Mouse (Mus musculus): ENCODE measurements around the gene Dnajc5g.

The Dnajc5g gene

DNA sequence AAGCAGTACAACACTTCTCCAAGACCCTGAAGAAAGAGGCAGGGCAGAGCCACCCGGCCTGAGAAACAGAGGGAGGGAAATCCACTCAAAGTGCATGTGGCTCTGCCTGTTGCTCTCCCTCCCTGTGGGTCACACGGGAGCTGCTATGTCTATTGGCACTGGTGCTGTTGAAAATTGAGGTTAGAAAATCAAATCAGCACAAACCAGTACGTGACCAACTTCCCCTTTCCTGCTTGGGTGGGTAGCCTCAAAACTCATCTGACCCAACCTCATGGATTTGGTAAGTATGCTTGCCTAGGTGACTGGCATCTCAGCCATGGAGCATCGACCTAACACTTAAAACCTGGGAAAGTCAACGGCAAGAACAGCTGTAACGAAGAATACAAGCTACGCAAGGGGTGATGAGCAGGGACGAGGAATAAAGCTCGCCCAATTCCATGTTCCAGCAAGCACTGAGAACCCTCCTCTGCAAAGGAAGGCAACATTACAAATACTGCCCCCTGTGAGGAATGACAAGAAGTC is at the start of gene Dnajc5g:
TSS of gene Dnajc5g (plus strand) at position 472 of the 522 bp plus-strand sequence.
- no peak for DNase-seq (ENCODE audit: low spot score)

DNA sequence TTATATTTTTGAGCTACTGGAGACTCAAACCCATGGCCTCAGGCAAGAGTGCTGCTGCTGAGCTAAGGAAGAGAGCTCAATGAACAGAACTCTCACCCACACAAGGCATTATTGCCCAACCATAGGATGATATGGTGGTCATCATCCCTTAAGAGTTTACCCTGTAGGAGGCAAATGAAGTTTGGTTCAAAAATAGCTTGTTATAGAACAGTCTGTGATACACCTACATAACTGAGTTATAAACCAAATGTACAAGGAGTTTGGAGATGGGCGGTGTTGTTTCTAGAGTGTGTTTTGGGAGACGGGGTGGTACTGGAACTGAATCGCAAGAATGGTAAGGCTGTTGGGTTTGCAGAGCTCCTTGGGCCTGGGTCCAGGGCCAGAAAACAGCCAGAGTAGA is 36.3 kb upstream of the Dnajc5g start:
- no peak for DNase-seq (ENCODE audit: low spot score)

DNA sequence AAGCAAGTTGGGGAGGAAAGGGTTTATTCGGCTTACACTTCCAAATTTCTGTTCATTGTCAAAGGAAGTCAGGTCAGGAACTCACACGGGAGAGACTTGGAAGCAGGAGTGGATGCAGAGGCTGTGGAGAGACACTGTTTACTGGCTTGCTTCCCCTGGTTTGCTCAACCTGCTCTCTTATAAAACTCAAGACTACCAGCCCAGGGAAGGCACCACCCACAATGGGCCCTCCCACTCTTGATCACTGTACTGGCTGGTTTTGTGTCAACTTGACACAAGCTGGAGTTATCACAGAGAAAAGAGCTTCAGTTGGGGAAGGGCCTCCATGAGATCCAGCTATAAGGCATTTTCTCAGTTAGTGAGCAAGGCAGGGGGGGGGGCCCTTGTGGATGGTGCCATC is 35.0 kb upstream of the Dnajc5g start:
- DNase-seq (ENCODE audit: low spot score) = no peak

DNA sequence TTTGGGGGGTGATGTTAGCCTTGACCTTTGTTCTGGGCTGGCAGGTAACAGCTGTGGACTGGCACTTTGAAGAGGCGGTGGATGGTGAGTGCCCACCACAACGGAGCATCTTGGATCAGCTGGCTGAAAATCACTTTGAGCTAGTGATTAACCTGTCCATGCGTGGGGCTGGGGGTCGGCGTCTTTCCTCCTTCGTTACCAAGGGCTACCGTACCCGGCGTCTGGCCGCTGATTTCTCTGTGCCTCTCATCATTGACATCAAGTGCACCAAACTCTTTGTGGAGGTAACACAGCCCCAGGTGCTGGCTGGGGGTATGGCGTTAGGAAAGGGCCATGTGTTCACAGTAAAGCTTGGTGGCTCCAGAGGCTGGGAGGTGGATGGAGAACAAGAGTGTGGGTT is 34.3 kb upstream of the Dnajc5g start:
- no peak for DNase-seq (ENCODE audit: low spot score)

DNA sequence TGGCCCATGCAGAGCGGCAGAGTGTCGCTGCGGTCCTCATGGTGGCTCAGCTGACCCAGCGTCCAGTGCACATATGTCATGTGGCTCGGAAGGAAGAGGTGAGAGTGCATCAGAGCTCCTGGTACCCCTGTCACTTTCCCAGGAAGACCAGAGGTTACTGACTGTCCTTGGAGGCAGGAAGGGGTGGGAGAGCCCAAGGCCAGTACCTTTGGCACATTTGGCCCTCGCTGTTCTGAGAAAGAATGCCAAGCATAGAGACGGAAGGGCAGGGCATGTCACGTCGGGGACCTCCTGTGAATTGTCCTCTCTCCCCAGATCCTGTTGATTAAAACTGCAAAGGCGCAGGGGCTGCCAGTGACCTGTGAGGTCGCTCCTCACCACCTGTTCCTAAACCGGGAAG is 32.9 kb upstream of the Dnajc5g start:
- DNase-seq (ENCODE audit: low spot score) = no peak

DNA sequence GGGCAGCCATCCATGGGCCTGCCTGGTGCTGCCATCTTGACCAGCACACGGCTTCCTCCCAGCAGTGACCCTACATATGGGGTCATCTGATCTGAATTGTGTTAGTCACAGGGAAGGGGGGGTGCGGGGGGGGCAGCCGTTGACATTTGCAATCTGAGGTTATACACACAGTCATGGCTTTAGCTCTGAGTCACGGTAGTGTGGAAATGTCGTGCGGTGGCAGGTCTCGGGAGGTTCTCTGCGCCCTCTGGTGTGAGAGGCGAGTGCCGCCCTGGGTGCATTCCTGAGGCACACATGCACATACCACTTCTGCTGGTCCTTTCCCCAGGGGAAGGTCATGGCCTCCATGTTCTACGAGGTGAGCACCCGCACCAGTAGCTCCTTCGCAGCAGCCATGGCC is 29.7 kb upstream of the Dnajc5g start:
- no peak for DNase-seq (ENCODE audit: low spot score)

DNA sequence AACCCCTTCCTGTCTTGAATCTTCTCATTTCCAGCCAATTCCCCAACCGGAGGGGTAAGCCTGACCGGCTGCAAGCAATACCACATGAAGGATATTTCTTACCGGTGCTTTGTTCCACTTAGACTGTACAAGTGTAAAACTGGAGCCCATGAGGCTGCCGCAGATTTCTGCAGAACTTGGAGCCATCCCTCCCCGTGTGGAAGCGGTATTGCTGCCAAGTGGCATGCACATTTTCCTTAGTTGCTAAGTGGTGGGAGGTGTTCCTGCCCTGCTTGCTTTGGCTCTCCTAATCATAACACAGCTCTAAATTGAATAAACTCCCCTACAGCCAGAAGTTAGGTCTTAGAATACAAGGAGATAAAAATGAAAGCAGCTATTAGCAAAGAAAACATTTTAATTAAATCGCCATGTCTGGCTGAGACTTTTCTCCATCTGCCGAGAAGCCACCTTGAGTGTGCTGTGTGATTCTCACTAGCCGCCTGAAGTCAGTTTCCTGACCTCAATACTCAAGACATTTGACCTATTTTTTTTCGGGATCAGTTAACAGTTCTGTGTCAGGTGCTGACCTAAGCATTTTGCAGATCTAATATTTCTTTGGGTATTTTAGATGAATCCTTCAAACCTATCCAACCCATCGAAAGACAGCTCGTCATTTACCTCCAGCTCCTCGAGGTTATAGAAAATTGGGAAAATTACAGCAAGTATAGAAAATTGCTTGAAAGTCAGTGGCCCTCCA is 25.9 kb upstream of the Dnajc5g start:
- no peak for DNase-seq (ENCODE audit: low spot score)

DNA sequence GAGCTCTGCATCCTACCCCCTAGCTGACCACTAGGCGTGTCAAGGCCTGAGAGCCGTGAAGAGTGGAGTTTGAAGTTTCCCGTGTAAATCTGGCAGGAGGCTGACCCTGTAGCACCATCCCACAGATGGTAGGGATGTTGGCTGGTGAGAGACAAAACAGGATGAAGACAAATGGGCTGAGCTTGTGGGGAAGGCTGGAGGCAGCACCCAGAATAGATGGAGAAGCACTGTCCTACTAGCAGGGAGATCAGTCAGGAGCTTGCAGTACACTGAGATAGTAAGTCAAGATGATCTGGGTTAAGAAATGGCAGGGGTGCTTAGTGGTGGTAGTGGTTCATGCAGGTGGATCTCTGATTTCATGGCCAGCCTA is 25.3 kb upstream of the Dnajc5g start:
- DNase-seq (ENCODE audit: low spot score) = no peak

DNA sequence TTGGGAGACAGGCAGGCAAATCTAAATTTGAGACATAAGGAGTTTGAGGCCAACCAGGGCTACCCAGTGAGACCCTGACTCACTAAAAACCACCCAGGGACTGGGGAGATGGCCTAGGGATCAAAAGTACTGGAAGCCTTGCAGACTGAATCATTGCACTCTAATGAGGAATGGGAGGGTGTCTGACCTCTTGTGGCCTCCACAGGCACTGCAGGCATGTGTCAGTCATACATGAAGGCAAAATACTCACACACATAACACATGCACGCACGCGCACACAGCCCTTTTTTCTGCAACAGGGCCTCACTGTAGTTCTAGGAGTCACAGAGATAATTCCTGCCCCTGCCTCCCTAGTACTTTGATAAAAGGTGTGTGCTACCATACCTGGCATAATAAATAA is 24.7 kb upstream of the Dnajc5g start:
- DNase-seq (ENCODE audit: low spot score) = peak; percentile 76

DNA sequence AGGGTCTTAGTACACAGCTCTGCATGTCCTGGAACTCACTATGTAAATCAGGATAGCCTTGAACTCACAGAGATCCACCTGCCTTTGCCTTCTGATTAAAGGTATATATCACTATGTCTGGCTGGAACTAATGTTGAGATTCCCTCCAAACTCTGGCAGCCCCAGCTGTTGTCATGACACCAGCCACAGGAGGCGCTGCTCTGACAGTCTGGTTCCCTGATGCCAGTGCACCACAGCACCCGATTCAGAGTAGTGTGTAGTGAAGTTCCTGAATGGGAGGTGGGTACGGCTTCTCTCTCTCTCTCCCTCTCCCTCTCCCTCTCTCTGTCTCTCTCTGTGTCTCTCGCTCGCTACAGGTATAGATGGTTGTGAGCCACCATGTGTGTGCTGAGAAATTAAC is 23.7 kb upstream of the Dnajc5g start:
- DNase-seq (ENCODE audit: low spot score) = peak; percentile 78

DNA sequence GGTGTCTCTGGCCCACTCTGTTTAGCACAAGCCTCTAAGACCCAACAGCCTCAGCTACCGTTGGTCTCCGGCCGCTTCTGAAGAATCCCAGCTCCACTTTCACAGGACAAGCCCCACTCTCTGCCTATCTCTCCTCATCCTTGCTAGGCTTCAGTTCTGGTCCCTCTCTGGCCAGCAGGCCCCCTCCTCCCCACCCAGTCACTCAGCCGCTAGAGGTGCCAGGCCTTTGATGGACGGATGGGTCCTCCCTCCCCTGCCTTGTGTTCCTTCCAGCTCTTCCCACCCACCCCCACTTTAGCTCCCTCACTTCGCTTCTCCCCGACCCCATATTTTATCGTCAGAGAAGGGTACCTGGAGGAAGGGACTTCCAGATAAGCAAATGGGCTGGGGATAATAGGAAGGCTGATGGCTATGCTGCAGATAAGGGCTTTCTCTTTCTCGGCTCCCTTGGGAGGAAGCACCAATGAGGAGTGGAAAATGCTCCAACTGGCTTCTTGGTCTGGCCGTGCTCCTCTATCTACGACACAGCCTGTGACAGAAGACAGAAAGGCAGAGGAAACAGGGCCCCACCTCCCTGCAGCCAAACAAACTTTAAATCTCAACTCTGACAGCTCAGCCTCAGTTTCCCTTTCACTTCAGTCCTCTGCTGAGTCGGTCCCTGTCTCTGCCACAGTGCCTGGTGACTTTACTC is 23.0 kb upstream of the Dnajc5g start:
- no peak for DNase-seq (ENCODE audit: low spot score)

DNA sequence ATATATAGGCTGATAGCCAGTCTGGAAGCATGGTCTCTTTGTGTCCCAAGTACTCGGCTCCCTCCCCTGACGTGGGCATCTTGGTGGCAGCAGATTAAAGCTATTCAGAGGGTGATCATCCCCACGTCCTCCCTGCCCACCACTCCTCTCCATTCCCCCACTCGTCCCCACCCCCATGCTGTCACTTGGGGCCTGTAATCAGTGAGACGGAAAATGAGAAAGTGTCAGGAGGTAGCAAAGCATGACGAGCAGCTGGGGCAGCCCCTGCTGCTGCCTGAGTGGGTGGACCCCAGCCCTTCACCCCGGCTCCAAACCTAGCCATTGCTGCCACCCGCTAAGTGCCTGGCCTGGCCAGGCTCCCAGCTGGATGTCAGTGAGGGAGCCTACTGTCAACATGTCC is 22.1 kb upstream of the Dnajc5g start:
- no peak for DNase-seq (ENCODE audit: low spot score)

DNA sequence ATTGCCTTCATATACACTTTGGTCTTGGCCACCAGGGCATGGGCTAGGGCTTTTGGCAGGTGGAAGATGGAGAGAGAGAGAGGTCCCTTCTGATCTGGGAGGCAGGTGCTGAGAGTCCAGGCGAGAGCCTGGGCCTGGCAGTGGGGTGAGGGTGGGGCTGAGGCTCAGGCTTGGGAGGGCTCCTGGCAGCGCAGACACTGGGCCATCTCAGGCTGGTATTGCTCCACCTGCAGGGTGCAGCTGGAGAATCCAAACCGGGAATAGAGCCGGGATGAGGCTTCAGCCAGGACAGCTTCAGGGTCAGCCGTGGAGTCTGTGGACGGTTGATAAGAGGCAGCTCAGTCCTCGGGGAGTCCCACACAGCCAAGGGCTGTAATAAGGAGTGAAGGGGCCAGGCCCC is 19.5 kb upstream of the Dnajc5g start:
- no peak for DNase-seq (ENCODE audit: low spot score)

DNA sequence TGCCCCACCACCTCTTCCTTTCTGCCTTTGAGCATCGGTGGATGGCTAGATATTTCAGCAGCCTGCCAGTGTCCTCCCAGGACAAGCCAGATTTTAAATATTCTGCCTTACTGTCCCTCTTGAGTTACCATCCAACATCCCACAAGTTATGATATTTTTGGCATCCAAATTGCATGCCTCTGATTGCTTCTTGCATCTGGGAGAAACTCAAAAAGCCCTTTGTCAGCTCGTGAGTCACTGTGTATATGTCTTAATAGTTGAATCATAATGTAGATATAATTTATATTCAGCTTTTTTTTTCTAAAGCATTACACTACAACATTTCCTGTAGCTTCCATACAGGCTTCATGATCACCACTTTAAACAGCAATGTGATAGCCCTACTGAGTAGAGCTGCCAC is 19.0 kb upstream of the Dnajc5g start:
- no peak for DNase-seq (ENCODE audit: low spot score)

DNA sequence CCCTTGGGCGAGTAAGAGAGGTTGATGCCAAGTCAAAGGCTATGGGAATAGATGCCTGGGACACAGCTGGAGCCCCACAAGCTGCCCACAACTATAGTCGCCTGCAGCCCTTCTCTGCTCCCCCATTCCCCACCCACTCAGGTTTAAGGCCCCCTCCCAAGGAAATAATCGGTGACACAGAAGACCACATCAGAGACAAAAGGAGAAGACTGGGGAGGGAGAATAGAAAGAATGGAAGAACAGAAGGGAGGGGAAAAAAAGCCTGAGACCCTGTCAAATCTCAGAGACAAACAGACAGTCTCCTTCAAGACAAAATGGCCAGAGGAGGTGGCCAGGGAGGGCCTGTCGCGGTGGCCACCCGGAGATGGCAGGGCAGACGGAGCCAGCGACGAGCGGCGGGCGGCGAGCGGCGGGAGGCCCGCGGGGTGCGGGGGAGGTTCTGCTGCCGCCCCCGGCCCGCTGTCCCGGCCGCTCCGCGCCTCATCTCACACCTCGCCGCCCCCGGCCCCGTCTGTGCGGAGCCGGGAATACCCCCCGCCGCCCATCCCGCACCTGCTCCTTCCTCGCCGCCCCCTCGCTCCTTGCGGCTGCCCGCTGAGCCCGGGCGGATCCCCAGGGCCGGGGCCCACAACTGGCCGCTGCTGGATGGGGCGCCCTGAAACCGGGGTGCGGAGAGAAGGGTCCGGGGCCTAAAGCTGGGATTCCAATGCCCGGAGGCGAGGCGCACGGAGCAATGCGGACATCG is 13.7 kb upstream of the Dnajc5g start:
- DNase-seq (ENCODE audit: low spot score) = no peak

DNA sequence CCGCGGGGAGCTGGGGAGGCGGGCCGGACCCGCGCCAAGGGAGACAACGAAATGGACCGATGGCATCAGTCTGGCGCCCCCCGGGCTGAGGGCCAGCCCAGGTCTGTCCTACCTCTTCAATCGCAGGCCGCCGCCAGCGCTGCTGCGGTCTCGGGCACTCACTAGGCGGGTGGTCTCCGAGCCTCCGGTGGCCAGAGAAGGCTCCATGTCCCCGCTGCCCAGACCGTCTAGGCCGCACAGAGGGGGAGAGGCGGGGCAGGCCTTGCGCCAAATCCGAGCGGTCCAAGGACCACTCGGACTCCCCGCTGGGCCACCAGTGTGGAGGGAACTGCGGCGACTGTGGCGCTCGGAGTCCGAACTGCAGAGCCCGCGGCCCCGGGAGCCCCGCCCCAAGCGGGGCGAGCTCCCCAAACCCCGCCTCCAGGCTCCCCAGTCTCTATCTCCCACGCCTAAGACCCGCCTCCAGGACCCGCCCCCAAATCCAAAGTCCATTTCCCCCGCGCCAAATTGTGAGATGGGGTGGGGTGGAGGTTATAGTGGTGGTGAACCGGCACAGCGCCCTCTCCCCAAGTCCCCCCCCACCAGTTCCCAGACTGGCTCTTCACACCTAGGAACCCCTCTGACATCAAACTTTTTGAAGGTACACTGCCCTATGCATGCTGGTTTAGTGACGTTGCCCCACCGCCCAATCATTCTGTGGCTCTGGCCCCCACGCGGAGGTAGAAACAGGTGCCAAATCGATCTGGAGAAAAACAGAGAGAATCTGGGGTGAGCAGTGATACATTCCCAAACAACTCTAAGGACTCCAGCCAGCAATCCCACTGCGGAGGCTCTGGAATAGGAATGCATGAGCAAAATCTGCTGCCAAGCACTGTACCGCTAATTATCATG is 12.7 kb upstream of the Dnajc5g start:
- peak; percentile 46 for DNase-seq (ENCODE audit: low spot score)

DNA sequence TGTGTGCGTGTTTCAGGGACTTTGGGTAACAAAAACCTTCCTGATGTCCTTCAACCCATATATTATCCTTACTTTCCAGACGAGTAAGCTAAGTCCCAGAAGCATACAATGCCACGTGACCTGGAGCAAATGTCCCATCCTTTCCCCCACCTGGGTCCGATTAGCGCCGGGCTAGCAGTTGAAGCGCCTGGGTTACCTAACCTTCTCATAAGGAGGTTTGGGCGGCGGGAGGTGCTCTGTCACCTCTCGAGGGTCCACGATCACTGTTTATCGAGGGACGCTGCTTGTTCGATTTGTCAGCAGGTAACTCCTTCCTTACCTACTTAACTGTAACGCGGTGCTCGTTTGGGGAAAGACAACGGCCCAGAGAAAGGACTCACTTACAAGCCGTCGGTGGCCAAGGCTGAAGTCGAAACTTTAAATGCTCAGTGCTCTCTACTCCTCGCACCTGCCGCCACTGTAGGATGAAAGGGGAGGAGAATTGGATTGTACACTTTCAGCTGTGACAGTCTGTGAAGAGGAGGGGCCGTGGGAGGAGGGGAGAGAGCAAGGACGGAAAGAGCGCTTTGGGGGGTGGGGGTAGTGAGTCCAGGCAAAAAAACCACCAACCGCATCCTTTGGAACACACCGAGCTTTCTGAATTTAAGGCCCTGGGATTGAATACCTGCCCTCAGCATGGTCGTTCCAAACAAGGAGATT is 11.8 kb upstream of the Dnajc5g start:
- peak; percentile 48 for DNase-seq (ENCODE audit: low spot score)

DNA sequence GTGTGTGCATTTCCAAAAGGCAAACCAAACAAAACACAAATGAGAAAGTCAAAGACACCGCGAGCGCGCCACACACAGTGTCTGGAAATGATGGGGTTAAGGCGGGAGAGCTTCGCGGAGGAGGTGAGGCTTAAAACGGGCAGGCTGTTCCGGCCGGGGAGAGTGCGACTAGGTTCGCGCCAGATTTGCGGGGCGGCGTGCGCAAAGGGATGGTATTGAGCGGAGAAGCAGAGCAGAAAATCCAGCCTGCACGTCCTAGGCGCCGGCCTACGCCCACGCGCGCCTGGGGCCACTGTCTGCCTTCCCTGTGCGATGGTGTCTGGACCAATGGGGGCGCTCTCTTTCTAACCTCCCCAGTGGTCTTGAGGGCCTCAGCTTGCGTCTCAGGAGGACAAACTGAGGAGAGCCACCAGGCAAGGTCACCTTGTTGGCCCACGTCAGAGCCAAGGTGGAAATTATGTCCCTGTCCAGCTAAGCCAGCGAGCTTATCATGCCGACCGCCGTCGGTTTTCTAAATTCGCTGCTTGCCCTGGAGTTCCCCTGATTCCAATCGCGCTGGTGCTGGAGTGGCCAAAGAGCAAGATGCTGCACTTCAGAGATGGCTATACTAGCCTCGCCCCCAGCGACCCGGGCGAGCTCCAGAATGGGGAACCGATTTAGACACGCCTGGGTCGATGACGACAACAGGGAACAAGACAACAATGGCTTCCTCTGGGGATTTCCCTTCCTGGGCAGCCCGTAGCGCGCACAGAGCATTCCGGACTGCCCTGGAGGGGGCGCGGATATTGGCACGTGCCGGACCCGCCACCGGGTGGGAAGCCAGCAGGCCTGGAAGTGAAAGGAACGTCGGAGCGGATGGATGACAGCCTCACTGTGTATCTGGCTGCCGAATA is 11.0 kb upstream of the Dnajc5g start:
- DNase-seq (ENCODE audit: low spot score) = peak; percentile 58

DNA sequence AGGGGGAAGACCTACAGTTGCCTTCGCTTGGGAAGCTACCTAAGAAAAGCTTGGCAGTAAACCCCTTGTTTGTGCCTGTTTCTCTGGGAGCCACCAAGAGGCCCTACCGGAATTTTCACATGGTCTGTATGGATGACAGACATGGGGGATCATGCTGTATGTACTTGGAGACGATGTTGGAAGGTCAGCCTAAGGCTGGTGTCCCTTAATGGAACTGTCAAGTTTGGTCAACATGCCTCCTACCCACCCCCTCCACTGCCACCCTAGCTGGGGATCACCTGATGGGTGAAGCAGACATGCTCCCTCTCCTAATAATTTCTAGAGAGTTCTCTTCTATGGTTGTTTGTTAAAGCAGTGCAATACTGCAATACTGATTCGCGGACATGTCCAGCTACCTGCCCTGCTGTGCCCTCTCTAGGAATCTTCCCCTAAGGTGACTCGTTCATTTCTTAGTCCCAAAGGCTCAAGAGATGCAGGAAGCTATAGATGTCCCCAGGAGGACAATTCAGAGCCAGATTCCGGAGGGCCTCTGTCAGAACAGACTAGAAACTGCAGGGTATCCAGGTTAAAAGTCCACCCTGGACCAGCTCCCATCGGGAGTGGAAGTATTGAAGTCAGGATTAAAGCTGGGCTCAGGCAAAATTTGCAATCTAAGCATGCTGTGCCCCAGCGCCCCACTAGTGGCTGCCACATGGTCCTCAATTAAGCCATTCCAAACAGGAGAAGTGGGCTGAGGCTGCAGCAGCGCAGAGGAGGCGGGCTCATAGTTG is 10.2 kb upstream of the Dnajc5g start:
- no peak for DNase-seq (ENCODE audit: low spot score)
